Mouse (Mus musculus): ENCODE results near the gene Spata21. TPM values are rescaled to one million over a fixed set of nuclear protein-coding genes. Genes with fewer than 3 reads are reported as not detected.
"Not testable (repeated sequence)": the region's sequence is repeated elsewhere in the genome, so short reads cannot be mapped to it uniquely, and the experiment has no call there.

The Spata21 gene
- polyA plus RNA-seq, 1 experiment, result not detected

DNA sequence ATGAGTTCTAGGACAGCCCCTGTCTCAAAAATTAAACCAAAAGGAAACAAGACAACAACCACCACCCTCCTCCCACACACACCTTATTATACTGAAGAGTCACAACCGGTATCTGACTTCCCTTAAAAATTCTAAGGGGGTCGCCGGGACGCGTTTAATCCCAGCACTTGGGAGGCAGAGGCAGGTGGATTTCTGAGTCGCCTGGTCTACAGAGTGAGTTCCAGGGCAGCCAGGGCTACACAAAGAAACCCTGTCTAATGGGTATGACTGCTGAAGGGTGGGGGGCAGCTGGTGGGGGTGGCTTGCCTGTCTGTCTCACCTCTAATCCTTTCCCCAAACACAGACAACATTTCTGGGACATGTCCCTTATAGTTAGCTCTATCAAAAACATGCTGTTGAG is 52.8 kb downstream of the Spata21 start:
- TF ChIP-seq TAL1 (IDR thresholded peaks at IDR 0.05; ENCODE audit: low read length) (no peak), GATA1 (IDR thresholded peaks at IDR 0.05; ENCODE audit: low read length) (no peak)
- peaks cover 42% of the 10 kb centered on the region for H3K4me1 ChIP-seq (ENCODE audit: control insufficient read depth)
- H3K9me3 ChIP-seq (ENCODE audit: control insufficient read depth, low read length), result no peaks in the 10 kb centered on the region
- peaks cover 12% of the 10 kb centered on the region for H3K36me3 ChIP-seq (ENCODE audit: control insufficient read depth)
- peaks cover 4% of the 10 kb centered on the region for H3K27me3 ChIP-seq (ENCODE audit: control insufficient read depth)
- H3K4me3 ChIP-seq (replicated peaks), result no peak overlapping the region

DNA sequence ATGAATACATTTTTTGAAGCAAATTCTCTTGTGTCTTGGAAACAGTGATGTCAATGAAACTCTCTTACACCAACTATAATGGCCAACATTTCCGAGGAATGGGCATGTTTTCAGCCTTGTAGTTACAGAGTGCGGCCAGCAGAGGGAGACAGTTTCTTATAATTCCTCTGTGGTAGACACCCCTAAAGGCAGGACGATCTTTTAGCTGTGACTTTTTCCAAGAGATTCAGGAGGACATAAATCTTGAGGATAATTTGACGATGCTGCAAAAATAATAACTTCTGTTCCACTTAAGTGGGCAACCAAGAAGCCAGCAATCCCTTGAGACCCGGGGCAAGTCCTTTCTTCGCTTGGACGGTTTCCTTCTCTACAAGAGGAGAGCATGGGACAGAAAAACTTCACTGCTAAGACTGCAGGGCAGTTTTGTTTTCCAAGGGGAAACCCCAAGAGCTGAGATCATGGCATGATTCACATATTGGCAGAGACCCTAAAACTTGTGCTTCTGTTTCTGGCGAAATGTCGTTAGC is 54.2 kb downstream of the Spata21 start:
- Histone ChIP-seq H3K9me3 (ENCODE audit: control insufficient read depth, low read length) (no peaks in the 10 kb centered on the region), H3K27me3 (ENCODE audit: control insufficient read depth) (peaks cover 4% of the 10 kb centered on the region), H3K4me1 (ENCODE audit: control insufficient read depth) (peaks cover 40% of the 10 kb centered on the region), H3K36me3 (ENCODE audit: control insufficient read depth) (peaks cover 2% of the 10 kb centered on the region), H3K4me3 (replicated peaks) (no peak overlapping the region)
- TF ChIP-seq TAL1 (IDR thresholded peaks at IDR 0.05; ENCODE audit: low read length), result no peak

DNA sequence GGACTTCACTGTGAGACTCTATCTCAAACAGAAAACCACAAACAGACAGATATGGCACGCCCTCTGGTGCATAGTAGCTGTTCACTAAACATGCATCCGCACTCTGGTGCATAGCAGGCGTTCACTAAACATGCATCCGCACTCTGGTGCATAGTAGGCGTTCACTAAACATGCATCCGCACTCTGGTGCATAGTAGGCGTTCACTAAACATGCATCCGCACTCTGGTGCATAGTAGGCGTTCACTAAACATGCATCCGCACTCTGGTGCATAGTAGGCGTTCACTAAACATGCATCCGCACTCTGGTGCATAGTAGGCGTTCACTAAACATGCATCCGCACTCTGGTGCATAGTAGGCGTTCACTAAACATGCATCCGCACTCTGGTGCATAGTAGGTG is 57.0 kb downstream of the Spata21 start:
- H3K9me3 ChIP-seq (ENCODE audit: control insufficient read depth, low read length); H3K27me3 ChIP-seq (ENCODE audit: control insufficient read depth); H3K4me3 ChIP-seq (replicated peaks): not testable (repeated sequence)
- peaks cover 37% of the 10 kb centered on the region for H3K4me1 ChIP-seq (ENCODE audit: control insufficient read depth)
- H3K36me3 ChIP-seq (ENCODE audit: control insufficient read depth), result peaks cover 11% of the 10 kb centered on the region

DNA sequence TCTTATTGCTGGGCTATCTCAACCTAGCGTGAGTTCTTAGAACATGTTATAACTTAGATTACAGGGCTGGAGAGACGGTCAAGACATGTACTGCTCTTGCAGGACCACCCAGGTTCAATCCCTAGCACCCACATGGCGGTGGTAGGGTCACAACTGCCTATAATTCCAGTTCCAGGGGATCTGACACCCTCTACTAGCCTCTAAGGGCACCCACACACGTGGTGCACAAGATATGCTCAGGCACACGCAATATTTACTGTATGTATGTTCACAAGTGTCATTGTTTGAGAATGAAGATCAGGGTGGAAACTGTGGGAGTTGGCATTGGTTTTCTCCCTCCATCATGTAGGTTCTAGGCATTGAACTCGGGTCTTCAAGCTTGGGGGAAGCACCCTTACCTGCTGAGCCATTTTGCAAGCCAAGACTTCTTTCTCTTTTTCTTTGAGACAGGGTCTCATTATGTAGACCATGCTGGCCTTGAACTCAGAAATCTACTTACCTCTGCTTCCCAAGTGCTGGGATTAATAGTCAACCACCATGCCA is 58.4 kb downstream of the Spata21 start:
- TF ChIP-seq TAL1 (IDR thresholded peaks at IDR 0.05; ENCODE audit: low read length), result no peak
- TF ChIP-seq GATA1 (IDR thresholded peaks at IDR 0.05; ENCODE audit: low read length), result no peak
- peak overlapping the region; percentile 100 for H3K4me3 ChIP-seq (replicated peaks)
- peaks cover 4% of the 10 kb centered on the region for H3K27me3 ChIP-seq (ENCODE audit: control insufficient read depth)
- H3K9me3 ChIP-seq (ENCODE audit: control insufficient read depth, low read length), result no peaks in the 10 kb centered on the region
- H3K36me3 ChIP-seq (ENCODE audit: control insufficient read depth), result peaks cover 24% of the 10 kb centered on the region
- peaks cover 40% of the 10 kb centered on the region for H3K4me1 ChIP-seq (ENCODE audit: control insufficient read depth)

DNA sequence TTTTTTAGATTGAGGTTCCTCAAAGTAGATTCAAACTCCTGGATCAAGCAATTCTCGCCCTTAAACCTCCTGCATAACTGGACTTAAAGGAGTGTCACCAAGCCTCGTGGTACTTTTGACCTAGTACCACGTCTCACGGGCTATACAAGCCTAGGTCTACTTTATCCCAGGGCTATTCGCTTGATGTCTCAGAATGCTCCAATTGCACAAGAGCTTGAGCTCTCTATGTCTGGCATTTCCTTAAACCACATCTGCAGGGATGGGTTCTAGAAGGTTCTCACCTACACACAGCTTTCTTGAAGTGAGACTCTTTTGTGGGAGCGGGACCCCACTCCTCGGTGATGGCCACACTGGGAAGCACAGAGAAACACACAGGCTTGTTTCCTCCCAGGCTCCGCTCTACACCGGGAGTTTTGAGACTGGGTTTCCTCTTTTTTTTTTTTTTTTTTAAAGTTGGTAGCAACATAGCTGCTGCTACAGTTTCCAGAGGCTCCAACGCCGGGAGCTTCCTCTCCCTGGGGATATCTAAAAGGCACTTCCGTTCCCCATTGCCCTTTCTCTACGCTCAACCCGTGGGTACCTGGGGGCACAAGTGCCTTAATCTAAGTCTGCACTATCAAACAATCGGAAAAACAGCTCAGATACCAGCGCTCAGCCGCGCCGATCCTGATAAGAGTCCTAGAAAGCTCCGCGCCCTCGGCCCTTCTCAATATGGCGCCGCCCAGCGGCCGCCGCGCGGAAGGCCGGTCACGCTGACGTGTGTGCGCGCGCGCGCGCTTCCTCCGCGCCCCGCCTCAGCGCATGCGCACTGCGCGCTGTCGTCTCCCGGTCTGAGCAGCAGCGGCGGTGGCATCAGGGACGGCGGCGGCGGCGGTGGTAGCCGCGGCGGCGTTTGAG is 59.2 kb downstream of the Spata21 start, which contains the start of gene Fbxo42:
Fbxo42 (plus strand) TSS at position 802 of the 897 bp plus-strand sequence.
- peaks cover 4% of the 10 kb centered on the region for H3K27me3 ChIP-seq (ENCODE audit: control insufficient read depth)
- H3K9me3 ChIP-seq (ENCODE audit: control insufficient read depth, low read length), result no peaks in the 10 kb centered on the region
- peaks cover 40% of the 10 kb centered on the region for H3K4me1 ChIP-seq (ENCODE audit: control insufficient read depth)
- no peak for TF ChIP-seq TAL1 (IDR thresholded peaks at IDR 0.05; ENCODE audit: low read length)
- TF ChIP-seq GATA1 (IDR thresholded peaks at IDR 0.05; ENCODE audit: low read length), result peak; percentile 79
- peaks cover 32% of the 10 kb centered on the region for H3K36me3 ChIP-seq (ENCODE audit: control insufficient read depth)
- H3K4me3 ChIP-seq (replicated peaks), result peak within 1 kb of the TSS; percentile 100

DNA sequence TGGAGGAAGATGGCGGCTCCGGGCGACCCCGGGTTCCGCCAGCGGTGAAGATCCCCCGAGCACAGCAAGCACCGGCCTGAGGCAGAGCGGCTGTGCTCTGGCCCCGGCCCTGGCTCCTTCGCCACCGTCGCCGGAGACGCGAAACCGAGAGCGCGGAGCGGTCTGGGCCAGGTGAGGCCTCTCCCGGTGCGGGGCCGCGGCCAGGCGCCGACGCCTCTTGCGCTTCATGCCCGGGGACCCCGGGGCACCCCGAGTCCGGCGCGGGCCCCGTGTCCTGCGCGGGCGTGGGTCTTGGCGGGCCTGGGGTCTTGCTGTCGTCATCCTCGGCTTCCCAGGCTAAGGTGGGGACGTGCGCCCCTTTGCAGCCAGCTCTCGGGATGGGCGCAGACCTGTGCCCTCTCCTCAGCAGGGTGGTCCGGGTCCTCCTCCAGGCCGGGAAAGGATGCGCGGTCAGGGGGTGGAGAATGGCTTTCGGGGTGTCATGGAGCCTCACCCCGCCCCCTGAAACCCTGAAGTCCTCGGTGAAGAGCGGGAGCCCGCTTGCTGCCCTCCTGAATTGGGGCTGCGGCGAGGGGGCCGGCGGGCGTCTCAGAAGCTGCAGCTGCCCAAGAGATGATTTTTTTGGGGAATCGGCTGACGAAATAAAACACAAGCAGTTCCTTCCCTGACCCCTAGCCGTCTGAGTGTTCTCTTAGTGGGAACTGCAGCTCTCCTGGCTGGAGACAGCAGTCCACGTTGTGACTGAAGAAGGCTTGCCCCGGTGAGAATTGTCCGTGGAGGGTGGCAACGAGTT is 60.1 kb downstream of the Spata21 start:
- Histone ChIP-seq H3K4me1 (ENCODE audit: control insufficient read depth) (peaks cover 41% of the 10 kb centered on the region), H3K36me3 (ENCODE audit: control insufficient read depth) (peaks cover 38% of the 10 kb centered on the region), H3K9me3 (ENCODE audit: control insufficient read depth, low read length) (no peaks in the 10 kb centered on the region), H3K27me3 (ENCODE audit: control insufficient read depth) (peaks cover 4% of the 10 kb centered on the region), H3K4me3 (replicated peaks) (peak overlapping the region; percentile 100)
- TF ChIP-seq TAL1 (IDR thresholded peaks at IDR 0.05; ENCODE audit: low read length) (no peak), GATA1 (IDR thresholded peaks at IDR 0.05; ENCODE audit: low read length) (no peak)

DNA sequence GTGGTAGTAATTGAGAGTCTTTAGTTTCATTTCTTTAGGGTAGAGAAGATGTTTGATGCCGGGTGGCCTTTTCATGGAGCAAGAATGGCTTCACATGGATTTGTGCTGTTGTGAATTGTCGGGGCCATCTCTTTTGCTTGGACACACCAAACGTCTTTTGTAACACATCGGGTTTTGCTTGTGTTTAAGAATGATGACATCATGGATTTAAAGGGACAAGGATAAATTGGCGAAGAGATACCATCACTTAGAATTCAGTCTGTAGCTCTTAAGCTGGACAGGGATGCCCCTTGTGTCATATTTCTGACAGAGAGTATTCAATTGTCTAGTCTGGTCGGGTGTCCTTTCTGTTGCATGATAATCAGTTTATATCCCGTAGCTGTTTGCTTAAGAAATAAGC is 61.0 kb downstream of the Spata21 start:
- TF ChIP-seq TAL1 (IDR thresholded peaks at IDR 0.05; ENCODE audit: low read length), result no peak
- TF ChIP-seq GATA1 (IDR thresholded peaks at IDR 0.05; ENCODE audit: low read length), result no peak
- no peaks in the 10 kb centered on the region for H3K9me3 ChIP-seq (ENCODE audit: control insufficient read depth, low read length)
- H3K27me3 ChIP-seq (ENCODE audit: control insufficient read depth), result no peaks in the 10 kb centered on the region
- H3K4me1 ChIP-seq (ENCODE audit: control insufficient read depth), result peaks cover 48% of the 10 kb centered on the region
- peak overlapping the region; percentile 100 for H3K4me3 ChIP-seq (replicated peaks)
- peaks cover 44% of the 10 kb centered on the region for H3K36me3 ChIP-seq (ENCODE audit: control insufficient read depth)

DNA sequence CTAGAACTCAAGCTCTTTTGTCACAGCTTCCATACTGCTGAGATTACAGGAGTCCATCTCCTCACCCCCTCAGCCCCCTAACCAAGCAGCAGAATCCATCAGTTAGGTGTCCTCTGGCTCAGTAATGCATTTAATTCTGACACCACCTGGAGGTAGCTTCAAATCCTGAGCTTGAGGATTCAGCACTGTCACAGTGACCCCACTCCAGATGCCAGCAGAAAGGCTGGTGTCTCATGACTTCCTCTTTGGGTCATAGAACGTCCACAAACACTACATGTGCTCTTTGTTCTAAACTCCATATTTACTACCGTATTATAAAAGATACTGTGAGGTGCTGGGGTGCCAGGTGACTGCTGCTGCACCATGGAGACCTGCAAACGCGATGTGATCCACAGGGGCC is 69.4 kb downstream of the Spata21 start:
- no peaks in the 10 kb centered on the region for H3K9me3 ChIP-seq (ENCODE audit: control insufficient read depth, low read length)
- peaks cover 80% of the 10 kb centered on the region for H3K36me3 ChIP-seq (ENCODE audit: control insufficient read depth)
- H3K4me1 ChIP-seq (ENCODE audit: control insufficient read depth), result peaks cover 89% of the 10 kb centered on the region
- no peak overlapping the region for H3K4me3 ChIP-seq (replicated peaks)
- no peaks in the 10 kb centered on the region for H3K27me3 ChIP-seq (ENCODE audit: control insufficient read depth)
- TF ChIP-seq GATA1 (IDR thresholded peaks at IDR 0.05; ENCODE audit: low read length), result no peak
- TF ChIP-seq TAL1 (IDR thresholded peaks at IDR 0.05; ENCODE audit: low read length), result no peak

DNA sequence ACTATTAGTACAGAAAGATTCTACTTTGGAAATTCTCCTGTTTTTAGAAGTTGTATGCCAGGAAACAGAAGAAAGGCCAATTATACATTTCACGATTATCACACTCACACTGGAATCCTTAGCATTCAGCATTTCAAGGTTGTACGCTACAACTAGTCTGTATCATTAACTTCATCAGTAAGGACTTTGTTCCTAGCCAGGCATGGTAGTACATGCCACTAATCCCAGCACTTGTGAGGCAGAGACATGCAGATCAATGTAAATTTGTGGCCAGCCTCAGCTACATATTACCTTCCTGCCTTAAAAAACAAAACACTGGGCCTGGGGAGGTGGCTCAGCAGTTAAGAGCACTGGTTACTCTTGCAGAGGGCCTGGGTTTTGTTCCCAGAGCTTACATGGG is 70.5 kb downstream of the Spata21 start:
- peak overlapping the region; percentile 17 for H3K4me3 ChIP-seq (replicated peaks)
- peaks cover 95% of the 10 kb centered on the region for H3K4me1 ChIP-seq (ENCODE audit: control insufficient read depth)
- H3K36me3 ChIP-seq (ENCODE audit: control insufficient read depth), result peaks cover 85% of the 10 kb centered on the region
- no peaks in the 10 kb centered on the region for H3K27me3 ChIP-seq (ENCODE audit: control insufficient read depth)
- TF ChIP-seq TAL1 (IDR thresholded peaks at IDR 0.05; ENCODE audit: low read length), result no peak
- TF ChIP-seq GATA1 (IDR thresholded peaks at IDR 0.05; ENCODE audit: low read length), result no peak
- no peaks in the 10 kb centered on the region for H3K9me3 ChIP-seq (ENCODE audit: control insufficient read depth, low read length)

Data from erythroblast, embryonic 14.5 days (primary cell).